Mouse (Mus musculus): Measurements from ENCODE around the gene Olfr549. TPM values are rescaled to one million over a fixed set of nuclear protein-coding genes. Genes with fewer than 3 reads are reported as not detected.

Gene Olfr549
- polyA plus RNA-seq, 1 experiment from 2014 or later: not detected

DNA sequence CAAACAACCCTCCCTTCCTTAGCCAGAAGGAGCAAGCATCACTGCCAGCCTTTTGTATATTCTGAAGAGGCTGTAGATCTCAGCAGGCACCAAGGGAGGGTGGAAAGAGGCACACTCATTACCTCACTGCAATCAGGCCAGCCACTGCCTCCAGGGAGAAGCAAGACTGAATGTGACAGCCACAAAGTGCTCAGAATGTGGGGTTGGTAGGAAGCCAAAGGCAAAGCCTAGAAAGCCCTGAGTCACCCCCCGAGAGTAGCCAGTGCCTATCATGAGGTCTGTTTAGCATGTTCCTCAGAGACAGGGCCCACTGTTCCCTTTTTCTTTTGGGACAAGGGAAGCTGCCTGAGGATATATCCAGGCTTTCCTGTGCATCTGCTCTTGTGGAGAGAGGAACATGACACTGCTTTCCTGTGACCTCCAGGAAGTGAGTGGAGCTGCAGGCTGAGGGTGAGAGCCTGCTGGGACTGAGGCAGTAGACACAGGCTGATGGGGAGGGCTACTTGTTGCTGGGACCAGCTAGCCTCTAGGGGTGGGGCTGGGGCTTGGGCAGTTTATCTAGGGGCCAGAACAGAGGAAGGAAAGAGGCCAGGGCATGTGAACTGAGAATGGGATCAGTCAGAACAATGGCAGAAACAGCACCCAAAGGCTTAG is 47.8 kb downstream of the Olfr549 start, which contains the start of gene Olfr552:
Olfr552 (plus strand) TSS at position 393 of the 654 bp plus-strand sequence.
- Histone ChIP-seq H3K36me3 (replicated peaks) (no peaks in the 10 kb centered on the region), H3K9me3 (replicated peaks) (no peaks in the 10 kb centered on the region), H3K27me3 (no peaks in the 10 kb centered on the region), H3K4me3 (replicated peaks) (no peak within 1 kb of the TSS), H3K9ac (no peak within 1 kb of the TSS), H3K4me1 (replicated peaks) (no peaks in the 10 kb centered on the region), H3K4me2 (no peak within 1 kb of the TSS), H3K27ac (replicated peaks) (no peak within 1 kb of the TSS)
- ATAC-seq (ENCODE audit: insufficient read depth): no peak
- WGBS (ENCODE audit: insufficient replicate concordance): 36% methylated on average over 1 of the region's 1 CpGs

Other genes with a start within 250 kb of the Olfr549 start
- 171 and 180 TPM in 2 replicates for gene Rrm1, start 108.2 kb upstream of the Olfr549 start, polyA plus RNA-seq (2015; fragmentation: Nextera tagmentation; extraction: Ambion mirVana)
- gene Olfr543, start 68.2 kb upstream of the Olfr549 start, polyA plus RNA-seq (2015; fragmentation: Nextera tagmentation; extraction: Ambion mirVana): 0.23 and 0.46 TPM in 2 replicates
- 0.07 TPM in 2 replicates for gene Olfr544, start 61.6 kb upstream of the Olfr549 start, polyA plus RNA-seq (2015; fragmentation: Nextera tagmentation; extraction: Ambion mirVana)
- gene Olfr545, start 50.3 kb upstream of the Olfr549 start, polyA plus RNA-seq (2015; fragmentation: Nextera tagmentation; extraction: Ambion mirVana): not detected in 2 replicates
- not detected in 2 replicates for gene Olfr547, start 15.1 kb upstream of the Olfr549 start, polyA plus RNA-seq (2015; fragmentation: Nextera tagmentation; extraction: Ambion mirVana)
- not detected in 2 replicates for gene Olfr548-ps1, start 9.0 kb upstream of the Olfr549 start, polyA plus RNA-seq (2015; fragmentation: Nextera tagmentation; extraction: Ambion mirVana)
- 0.44 and 0.62 TPM in 2 replicates for gene Trim21, start 15.6 kb downstream of the Olfr549 start, polyA plus RNA-seq (2015; fragmentation: Nextera tagmentation; extraction: Ambion mirVana)
- not detected in 2 replicates for gene Olfr550, start 21.6 kb downstream of the Olfr549 start, polyA plus RNA-seq (2015; fragmentation: Nextera tagmentation; extraction: Ambion mirVana)
- gene Olfr551, start 42.0 kb downstream of the Olfr549 start, polyA plus RNA-seq (2015; fragmentation: Nextera tagmentation; extraction: Ambion mirVana): not detected in 2 replicates
- not detected in 2 replicates for gene Olfr552, start 47.9 kb downstream of the Olfr549 start, polyA plus RNA-seq (2015; fragmentation: Nextera tagmentation; extraction: Ambion mirVana)
- gene Olfr553, start 68.3 kb downstream of the Olfr549 start, polyA plus RNA-seq (2015; fragmentation: Nextera tagmentation; extraction: Ambion mirVana): not detected in 2 replicates
- not detected in 2 replicates for gene Olfr554, start 88.6 kb downstream of the Olfr549 start, polyA plus RNA-seq (2015; fragmentation: Nextera tagmentation; extraction: Ambion mirVana)
- gene Olfr555, start 109.0 kb downstream of the Olfr549 start, polyA plus RNA-seq (2015; fragmentation: Nextera tagmentation; extraction: Ambion mirVana): not detected in 2 replicates
- gene Olfr556, start 115.0 kb downstream of the Olfr549 start, polyA plus RNA-seq (2015; fragmentation: Nextera tagmentation; extraction: Ambion mirVana): not detected in 2 replicates
- gene Trim68, start 137.5 kb downstream of the Olfr549 start, polyA plus RNA-seq (2015; fragmentation: Nextera tagmentation; extraction: Ambion mirVana): 1.5 TPM in 2 replicates
- gene Olfr557, start 146.0 kb downstream of the Olfr549 start, polyA plus RNA-seq (2015; fragmentation: Nextera tagmentation; extraction: Ambion mirVana): not detected in 2 replicates
- not detected in 2 replicates for gene Olfr558, start 152.3 kb downstream of the Olfr549 start, polyA plus RNA-seq (2015; fragmentation: Nextera tagmentation; extraction: Ambion mirVana)
- not detected in 2 replicates for gene Olfr33, start 169.2 kb downstream of the Olfr549 start, polyA plus RNA-seq (2015; fragmentation: Nextera tagmentation; extraction: Ambion mirVana)
- gene Olfr559, start 177.6 kb downstream of the Olfr549 start, polyA plus RNA-seq (2015; fragmentation: Nextera tagmentation; extraction: Ambion mirVana): not detected in 2 replicates
- not detected in 2 replicates for gene Olfr560, start 209.5 kb downstream of the Olfr549 start, polyA plus RNA-seq (2015; fragmentation: Nextera tagmentation; extraction: Ambion mirVana)
- gene Olfr78, start 209.6 kb downstream of the Olfr549 start, polyA plus RNA-seq (2015; fragmentation: Nextera tagmentation; extraction: Ambion mirVana): not detected in 2 replicates
- not detected in 2 replicates for gene Olfr561, start 221.4 kb downstream of the Olfr549 start, polyA plus RNA-seq (2015; fragmentation: Nextera tagmentation; extraction: Ambion mirVana)

Data from liver, embryonic 15.5 days (tissue).